Mouse (Mus musculus): Measurements from ENCODE around the gene Ndufb7.

GRCm38 (mm10) chr8:83599814-83600213 is 33.3 kb downstream of the Ndufb7 start:
- TF ChIP-seq GATA1 (IDR thresholded peaks at IDR 0.05; ENCODE audit: low read length), result peak; percentile 62
- no peak for TF ChIP-seq TAL1 (IDR thresholded peaks at IDR 0.05; ENCODE audit: low read length)
